Mouse (Mus musculus): ENCODE results near the gene Coro2a.
"Not testable (repeated sequence)": the region's sequence is repeated elsewhere in the genome, so short reads cannot be mapped to it uniquely, and the experiment has no call there.

Gene Coro2a

GRCm38 (mm10) chr4:46613618-46614017 is 11.6 kb upstream of the Coro2a start:
- no peak for DNase-seq (ENCODE audit: low read depth, low spot score)

GRCm38 (mm10) chr4:46611181-46611580 is 9.2 kb upstream of the Coro2a start:
- peak; percentile 87 for DNase-seq (ENCODE audit: low read depth, low spot score)

GRCm38 (mm10) chr4:46607601-46608000 is 5.6 kb upstream of the Coro2a start:
- DNase-seq (ENCODE audit: low read depth, low spot score) = no peak

GRCm38 (mm10) chr4:46605451-46605850 is 3.4 kb upstream of the Coro2a start:
- no peak for DNase-seq (ENCODE audit: low read depth, low spot score)

- no peak for DNase-seq (ENCODE audit: low read depth, low spot score)
Measured at GRCm38 (mm10) chr4:46602704-46603103, 702 bp upstream of the Coro2a start.

GRCm38 (mm10) chr4:46601258-46601843 is 651 bp downstream of the Coro2a start:
- peak; percentile 54 for DNase-seq (ENCODE audit: low read depth, low spot score)

- DNase-seq (ENCODE audit: low read depth, low spot score) = no peak
Measured at GRCm38 (mm10) chr4:46600473-46601257, 1.3 kb downstream of the Coro2a start.

GRCm38 (mm10) chr4:46599609-46600008 is 2.4 kb downstream of the Coro2a start:
- not testable (repeated sequence) for DNase-seq (ENCODE audit: low read depth, low spot score)

- DNase-seq (ENCODE audit: low read depth, low spot score) = no peak
Measured at GRCm38 (mm10) chr4:46598981-46599380, 3.0 kb downstream of the Coro2a start.

GRCm38 (mm10) chr4:46598111-46598510 is 3.9 kb downstream of the Coro2a start:
- DNase-seq (ENCODE audit: low read depth, low spot score) = no peak

GRCm38 (mm10) chr4:46597286-46597961 is 4.6 kb downstream of the Coro2a start:
- no peak for DNase-seq (ENCODE audit: low read depth, low spot score)

- no peak for DNase-seq (ENCODE audit: low read depth, low spot score)
Measured at GRCm38 (mm10) chr4:46596398-46596797, 5.6 kb downstream of the Coro2a start.

- DNase-seq (ENCODE audit: low read depth, low spot score) = no peak
Measured at GRCm38 (mm10) chr4:46594131-46594530, 7.9 kb downstream of the Coro2a start.

- DNase-seq (ENCODE audit: low read depth, low spot score) = no peak
Measured at GRCm38 (mm10) chr4:46593472-46593871, 8.5 kb downstream of the Coro2a start.

GRCm38 (mm10) chr4:46591833-46592520 is 10.0 kb downstream of the Coro2a start:
- DNase-seq (ENCODE audit: low read depth, low spot score) = no peak

GRCm38 (mm10) chr4:46590810-46591209 is 11.2 kb downstream of the Coro2a start:
- DNase-seq (ENCODE audit: low read depth, low spot score) = no peak

- no peak for DNase-seq (ENCODE audit: low read depth, low spot score)
Measured at GRCm38 (mm10) chr4:46589946-46590684, 11.9 kb downstream of the Coro2a start.

- DNase-seq (ENCODE audit: low read depth, low spot score) = no peak
Measured at GRCm38 (mm10) chr4:46589151-46589550, 12.9 kb downstream of the Coro2a start.

- no peak for DNase-seq (ENCODE audit: low read depth, low spot score)
Measured at GRCm38 (mm10) chr4:46586473-46586872, 15.5 kb downstream of the Coro2a start.

- DNase-seq (ENCODE audit: low read depth, low spot score) = no peak
Measured at GRCm38 (mm10) chr4:46585811-46586190, 16.2 kb downstream of the Coro2a start.

GRCm38 (mm10) chr4:46585041-46585810 is 16.8 kb downstream of the Coro2a start:
- DNase-seq (ENCODE audit: low read depth, low spot score) = no peak

All from R1 (cell line).